Mouse (Mus musculus) ES-Bruce4 (cell line): ENCODE measurements around the gene Creb1.

Experiments
- CTCF ChIP-seq: IDR thresholded peaks from one replicate; pipeline ENCODE4 v1.8.1; 2011; ENCODE audit warnings: low read depth, low read length
- EP300 ChIP-seq: IDR thresholded peaks from 2 replicates; pipeline ENCODE4 v1.6.1; 2011; ENCODE audit warnings: low read depth, low read length; ENCODE audit not compliant: insufficient read depth
- POLR2A ChIP-seq: IDR thresholded peaks from one replicate; pipeline ENCODE4 v1.8.1; 2011; ENCODE audit warnings: low read length; ENCODE audit not compliant: insufficient read depth

- TF ChIP-seq EP300: no peak
- TF ChIP-seq CTCF: no peak
- TF ChIP-seq POLR2A: no peak
These were observed 13.6 kb downstream of the Creb1 start for GRCm38 (mm10) chr1:64546070-64546469.
